Mouse (Mus musculus) cerebellum, adult 2 months (tissue): ENCODE data around the gene Abcg4. TPM values are rescaled to one million over a fixed set of nuclear protein-coding genes. Genes with fewer than 3 reads are reported as not detected.

Experiments used
- DNase-seq, 2 experiments: peaks; one replicate each; pipeline ENCODE4 v3.0.0; 2021
- H3K27ac ChIP-seq: fragments of 200-500 bp; 2 replicates; pipeline ENCODE4 v1.5.1; 2012; ENCODE audit warnings: low read length, control low read depth, inconsistent platforms; ENCODE audit not compliant: insufficient read depth
- H3K27me3 ChIP-seq: fragments of 200-500 bp; 2 replicates; pipeline ENCODE4 v1.6.1; 2012; ENCODE audit warnings: inconsistent platforms, mild to moderate bottlenecking, low read length, moderate library complexity; ENCODE audit not compliant: control insufficient read depth, insufficient read depth
- H3K4me1 ChIP-seq: fragments of 200-500 bp; 2 replicates; pipeline ENCODE4 v1.6.1; 2011; ENCODE audit warnings: low read length; ENCODE audit not compliant: control insufficient read depth, insufficient read depth
- H3K4me3 ChIP-seq: fragments of 200-500 bp; replicated peaks from 2 replicates; pipeline ENCODE3; 2011; ENCODE audit warnings: mild to moderate bottlenecking, low read depth, low read length, control low read depth; ENCODE audit not compliant: insufficient read depth
- CTCF ChIP-seq: fragments of 200-500 bp; IDR thresholded peaks from 2 replicates; pipeline ENCODE4 v1.5.1; 2011; ENCODE audit warnings: low read depth, mild to moderate bottlenecking, control low read depth, low read length, moderate library complexity, borderline replicate concordance; ENCODE audit not compliant: insufficient read depth
- POLR2A ChIP-seq: fragments of 200-500 bp; IDR thresholded peaks from 2 replicates; pipeline ENCODE4 v1.6.1; 2011; ENCODE audit warnings: low read length, control low read depth, borderline replicate concordance; ENCODE audit not compliant: insufficient read depth
- WGBS: fragments of 180-500 bp; shearing (Covaris S2); methylation state at CpG from one replicate; pipeline ENCODE4 v1.1.7; 2018; 5-methylcytosine and 5-hydroxymethylcytosine counted together
- polyA plus RNA-seq: library from polyadenylated mRNA; depleted of rRNA; stranded (reverse); fragments of >200 nt; gene quantifications from 2 replicates; pipeline ENCODE4 v1.2.3, GENCODE M21; 2012

The Abcg4 gene
- polyA plus RNA-seq, 1 experiment: 105 TPM

DNA sequence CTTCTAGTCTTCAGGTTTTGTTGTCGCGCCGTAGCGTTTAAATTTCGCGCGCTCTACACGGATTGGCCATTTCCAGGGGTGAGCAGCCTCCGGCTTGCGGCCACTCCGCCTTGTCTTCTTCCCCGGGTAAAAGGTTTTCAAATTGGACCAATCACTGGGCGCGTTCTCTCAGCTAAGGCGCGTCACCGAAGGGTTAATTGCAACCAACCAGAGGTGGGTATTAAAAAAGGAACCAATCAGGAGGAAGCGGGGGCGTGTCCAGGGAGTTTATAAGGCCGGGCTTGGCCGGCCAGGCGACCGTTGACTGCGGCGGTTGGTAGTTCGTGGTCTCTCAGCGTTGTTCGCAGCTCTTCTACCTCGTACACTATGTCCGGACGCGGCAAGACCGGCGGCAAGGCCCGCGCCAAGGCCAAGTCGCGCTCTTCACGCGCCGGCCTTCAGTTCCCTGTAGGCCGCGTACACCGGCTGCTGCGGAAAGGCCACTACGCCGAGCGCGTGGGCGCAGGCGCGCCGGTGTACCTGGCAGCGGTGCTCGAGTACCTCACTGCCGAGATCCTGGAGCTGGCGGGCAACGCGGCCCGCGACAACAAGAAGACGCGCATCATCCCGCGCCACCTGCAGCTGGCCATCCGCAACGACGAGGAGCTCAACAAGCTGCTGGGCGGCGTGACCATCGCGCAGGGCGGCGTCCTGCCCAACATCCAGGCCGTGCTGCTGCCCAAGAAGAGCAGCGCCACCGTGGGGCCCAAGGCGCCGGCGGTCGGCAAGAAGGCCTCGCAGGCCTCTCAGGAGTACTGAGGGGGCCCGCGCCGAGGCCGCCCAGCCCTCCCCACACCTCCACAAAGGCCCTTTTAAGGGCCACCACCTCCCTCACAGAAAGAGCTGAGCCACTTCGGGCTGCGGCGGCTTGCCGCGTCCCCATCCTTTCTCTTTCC lies 46.2 kb upstream of the Abcg4 start, which contains the start of gene H2afx:
H2afx (plus strand) TSS at position 299 of the 935 bp plus-strand sequence.
- WGBS: under 1% methylated on average over 91 of the region's 91 CpGs
- Histone ChIP-seq H3K4me1 (peaks cover 7% of the 10 kb centered on the region; the same call in 1 of the 2 replicates), H3K27me3 (no peaks in the 10 kb centered on the region), H3K27ac (peak within 1 kb of the TSS; percentile 72), H3K4me3 (peak within 1 kb of the TSS; percentile 79)
- peak; percentile 98 to 100 for DNase-seq
- TF ChIP-seq CTCF (peak; percentile 27; the same call in 1 of the 2 replicates), POLR2A (peak; percentile 100)

GRCm38 (mm10) chr9:44332918-44333638 lies 44.7 kb upstream of the Abcg4 start:
- TF ChIP-seq CTCF (no peak), POLR2A (no peak)
- 81% methylated on average over 13 of the region's 13 CpGs for WGBS

DNA sequence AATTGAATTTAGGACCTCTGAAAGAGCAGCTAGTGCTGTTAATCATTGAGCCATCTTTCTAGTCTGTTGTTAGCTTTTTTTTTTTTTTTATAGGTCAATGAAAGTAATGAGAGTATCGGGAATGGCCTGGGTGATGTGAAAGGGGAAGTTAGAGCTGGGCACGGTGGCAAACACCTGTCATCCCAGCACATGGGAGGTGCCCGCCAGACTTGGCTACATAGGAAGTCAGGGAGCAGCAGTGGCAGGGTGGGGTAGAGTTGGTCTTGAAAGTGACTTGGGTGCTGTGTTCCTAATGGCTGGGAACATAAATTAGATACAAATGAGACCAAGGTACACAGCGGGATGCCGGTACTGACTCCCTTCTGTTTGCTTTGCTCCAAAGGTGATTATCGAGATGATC lies 42.3 kb upstream of the Abcg4 start:
- TF ChIP-seq CTCF (no peak), POLR2A (no peak)
- 0 out of 2 replicates have a peak, but pooled peaks cover 3% of the 10 kb centered on the region for H3K4me1 ChIP-seq
- 89% methylated on average over 6 of the region's 6 CpGs for WGBS
- H3K27ac ChIP-seq: no peak overlapping the region
- no peak overlapping the region for H3K4me3 ChIP-seq
- H3K27me3 ChIP-seq: no peaks in the 10 kb centered on the region
- no peak for DNase-seq

More at GRCm38 (mm10) chr9:44332918-44333638, 44.7 kb upstream of the Abcg4 start:
- Histone ChIP-seq H3K4me3 (no peak overlapping the region), H3K4me1 (peaks cover 7% of the 10 kb centered on the region; the same call in 1 of the 2 replicates), H3K27ac (no peak overlapping the region), H3K27me3 (no peaks in the 10 kb centered on the region)
- no peak for DNase-seq

- no peak overlapping the region for H3K4me3 ChIP-seq
- 55% methylated on average over 5 of the region's 5 CpGs for WGBS
- TF ChIP-seq POLR2A: no peak
- no peak for TF ChIP-seq CTCF
- no peak for DNase-seq
- H3K27ac ChIP-seq: no peak overlapping the region
- H3K27me3 ChIP-seq: no peaks in the 10 kb centered on the region
- H3K4me1 ChIP-seq: 0 out of 2 replicates have a peak, but pooled peaks cover 3% of the 10 kb centered on the region
Observed at GRCm38 (mm10) chr9:44327926-44328325, 39.5 kb upstream of the Abcg4 start.

DNA sequence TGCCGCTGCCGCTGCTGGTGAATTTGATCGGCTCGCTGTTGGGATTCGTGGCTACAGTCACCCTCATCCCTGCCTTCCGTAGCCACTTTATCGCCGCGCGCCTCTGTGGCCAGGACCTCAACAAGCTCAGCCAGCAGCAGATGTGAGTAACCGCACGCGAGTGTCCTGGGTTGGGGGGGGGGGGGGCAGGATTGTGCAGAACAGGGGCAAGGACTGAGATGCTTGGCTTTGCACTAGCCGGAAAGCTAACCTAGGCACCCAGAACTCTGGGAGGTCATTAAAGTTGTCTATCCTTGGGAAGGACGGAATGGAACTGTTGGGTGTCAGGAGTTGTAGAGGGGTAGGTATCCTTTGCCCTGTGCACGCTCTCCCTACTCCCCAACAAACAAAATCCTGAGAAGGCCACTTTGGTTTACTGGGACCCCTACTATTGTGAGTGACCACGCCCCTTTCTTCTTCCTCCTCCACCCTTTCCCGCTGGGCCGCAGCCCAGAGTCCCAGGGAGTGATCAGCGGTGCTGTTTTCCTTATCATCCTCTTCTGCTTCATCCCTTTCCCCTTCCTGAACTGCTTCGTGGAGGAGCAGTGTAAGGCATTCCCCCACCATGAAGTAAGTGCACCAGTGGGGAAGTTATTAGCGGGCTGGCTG lies 38.8 kb upstream of the Abcg4 start:
- Histone ChIP-seq H3K4me1 (0 out of 2 replicates have a peak, but pooled peaks cover 3% of the 10 kb centered on the region), H3K4me3 (peak overlapping the region; percentile 70), H3K27ac (peak overlapping the region; percentile 47), H3K27me3 (no peaks in the 10 kb centered on the region)
- DNase-seq: no peak
- no peak for TF ChIP-seq CTCF
- TF ChIP-seq POLR2A: no peak
- 2% methylated on average over 22 of the region's 22 CpGs for WGBS

DNA sequence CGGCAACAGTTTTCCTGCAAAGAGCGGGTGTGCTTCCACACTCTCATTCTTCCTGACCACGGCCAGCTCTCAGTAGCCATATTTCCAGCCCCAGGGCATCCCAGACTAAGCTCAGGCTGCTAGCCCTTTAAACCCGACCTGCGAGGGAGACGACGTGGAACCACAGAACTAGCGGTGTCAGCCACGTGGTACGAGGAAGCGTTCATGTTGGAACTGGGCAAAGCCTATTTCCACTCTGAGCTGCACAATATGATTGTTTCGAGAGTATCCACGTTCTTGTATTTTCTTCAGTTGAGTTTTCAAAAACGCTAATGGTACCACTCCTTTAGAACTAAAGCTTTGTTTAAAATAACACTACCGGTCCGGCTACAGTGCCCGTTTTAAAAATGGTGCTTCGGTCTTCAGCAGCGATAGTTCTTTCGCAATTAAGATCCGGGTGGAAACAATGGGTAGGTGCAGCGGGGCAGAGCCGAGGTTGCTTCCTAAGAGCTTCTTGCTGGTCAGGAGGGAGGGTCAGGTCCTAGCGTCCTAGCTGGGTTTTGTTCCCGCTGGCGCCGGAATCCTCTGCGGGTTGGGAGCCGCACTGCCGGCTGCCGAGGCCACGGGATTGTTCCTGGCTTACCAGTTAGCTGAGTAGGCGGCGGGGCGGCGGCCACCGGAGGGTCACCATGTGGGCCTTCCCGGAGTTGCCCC lies 38.1 kb upstream of the Abcg4 start:
- DNase-seq: peak; percentile 86 to 92
- WGBS: under 1% methylated on average over 38 of the region's 38 CpGs
- H3K4me1 ChIP-seq: 0 out of 2 replicates have a peak, but pooled peaks cover 3% of the 10 kb centered on the region
- peak overlapping the region; percentile 54 for H3K27ac ChIP-seq
- peak overlapping the region; percentile 70 for H3K4me3 ChIP-seq
- peak; percentile 65; the same call in 1 of the 2 replicates for TF ChIP-seq POLR2A
- TF ChIP-seq CTCF: no peak
- no peaks in the 10 kb centered on the region for H3K27me3 ChIP-seq
